Mouse (Mus musculus) liver, embryonic 16.5 days (tissue): ENCODE measurements at regions not wholly inside any gene's neighbourhood (a gene's known extent, or its start where the extent isn't known, plus 50 kb on each side); places are given as distances from the start of the nearest gene placed in this dataset.

Experiments used
- ATAC-seq: fragments of 200-750 bp; cut with Nextera tagmentation; 2 replicates; pipeline ENCODE4 v1.8.0; 2017; ENCODE audit warnings: low read depth, mild to moderate bottlenecking, moderate number of reproducible peaks, moderate library complexity
- H3K27ac ChIP-seq: fragments of 300-500 bp; sonication (generic); 2 replicates; pipeline ENCODE4 v1.5.1; 2014; ENCODE audit warnings: mild to moderate bottlenecking, low read length
- H3K27me3 ChIP-seq: fragments of 300-500 bp; sonication (generic); 2 replicates; pipeline ENCODE4 v1.6.1; 2014; ENCODE audit warnings: low read depth, low read length, mixed read lengths; ENCODE audit not compliant: control insufficient read depth, insufficient read depth
- H3K36me3 ChIP-seq: fragments of 300-500 bp; sonication (generic); 2 replicates; pipeline ENCODE4 v1.6.1; 2014; ENCODE audit warnings: mild to moderate bottlenecking; ENCODE audit not compliant: control insufficient read depth, insufficient read depth
- H3K4me1 ChIP-seq: fragments of 300-500 bp; sonication (generic); 2 replicates; pipeline ENCODE4 v1.6.1; 2014; ENCODE audit warnings: low read depth, low read length, mixed read lengths; ENCODE audit not compliant: control insufficient read depth
- H3K4me2 ChIP-seq: fragments of 300-500 bp; sonication (generic); 2 replicates; pipeline ENCODE4 v1.6.1; 2014; ENCODE audit warnings: low read depth, low read length, mixed read lengths
- H3K4me3 ChIP-seq: fragments of 300-500 bp; sonication (generic); 2 replicates; pipeline ENCODE4 v1.5.1; 2014; ENCODE audit warnings: low read depth, mild to moderate bottlenecking, low read length
- H3K9ac ChIP-seq: fragments of 300-500 bp; sonication (generic); 2 replicates; pipeline ENCODE4 v1.6.1; 2014; ENCODE audit warnings: low read depth, low read length
- H3K9me3 ChIP-seq: fragments of 300-500 bp; sonication (generic); replicated peaks from 2 replicates; pipeline ENCODE4 v1.6.1; 2016; ENCODE audit warnings: low read length; ENCODE audit not compliant: control insufficient read depth
- WGBS: fragments of 180-500 bp; shearing (Covaris S2); extraction: QIAGEN DNeasy Blood & Tissue Kit; methylation state at CpG from one replicate; pipeline ENCODE4 v1.1.7; 2014; ENCODE audit not compliant: insufficient replicate concordance; 5-methylcytosine and 5-hydroxymethylcytosine counted together

DNA sequence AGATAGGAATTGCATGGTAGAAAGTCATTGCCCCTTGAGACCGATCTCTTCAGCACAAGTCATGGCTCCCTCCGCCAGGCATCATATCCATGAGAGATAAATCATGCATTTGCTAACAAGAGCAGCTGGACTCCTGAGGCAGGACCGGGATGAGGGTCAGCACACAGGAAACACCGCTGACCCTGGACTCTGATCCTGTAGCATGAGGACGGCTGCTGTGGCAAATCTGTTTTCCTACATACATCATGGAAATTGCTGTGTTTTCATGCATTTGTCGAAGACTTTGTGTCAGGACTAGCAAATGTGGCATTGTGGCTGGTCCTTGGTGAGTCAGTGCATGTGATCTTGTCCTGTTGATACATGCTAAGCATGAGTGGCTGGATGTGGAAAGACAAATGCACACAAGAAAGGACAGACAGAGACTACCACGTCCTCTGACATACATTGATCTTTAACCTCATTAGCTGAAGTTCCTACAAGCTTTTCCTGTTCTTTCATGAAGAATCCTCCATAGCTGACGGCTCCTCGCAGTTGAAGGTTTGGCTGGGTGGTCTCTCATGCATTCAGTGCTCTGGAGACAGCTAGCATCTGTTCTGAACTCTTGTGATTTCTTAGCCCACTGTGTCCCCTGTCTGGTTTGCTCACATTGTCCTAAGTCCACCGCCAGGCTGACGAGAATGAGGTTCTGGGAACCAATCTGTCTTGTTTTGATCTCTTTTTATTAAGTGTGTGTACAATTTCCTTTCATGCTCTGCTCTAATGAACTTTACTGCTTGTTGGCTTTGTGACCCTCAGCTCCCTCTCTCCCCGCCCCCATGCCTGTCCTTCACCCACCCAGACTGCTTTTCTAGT lies 90.8 kb upstream of the Ednra start:
- Histone ChIP-seq H3K4me3 (no peak overlapping the region), H3K4me1 (no peaks in the 10 kb centered on the region), H3K4me2 (no peak overlapping the region), H3K9me3 (no peaks in the 10 kb centered on the region), H3K27me3 (no peaks in the 10 kb centered on the region), H3K27ac (no peak overlapping the region), H3K9ac (no peak overlapping the region), H3K36me3 (no peaks in the 10 kb centered on the region)
- ATAC-seq, result no peak
- 53% methylated on average over 12 of the region's 12 CpGs for WGBS

DNA sequence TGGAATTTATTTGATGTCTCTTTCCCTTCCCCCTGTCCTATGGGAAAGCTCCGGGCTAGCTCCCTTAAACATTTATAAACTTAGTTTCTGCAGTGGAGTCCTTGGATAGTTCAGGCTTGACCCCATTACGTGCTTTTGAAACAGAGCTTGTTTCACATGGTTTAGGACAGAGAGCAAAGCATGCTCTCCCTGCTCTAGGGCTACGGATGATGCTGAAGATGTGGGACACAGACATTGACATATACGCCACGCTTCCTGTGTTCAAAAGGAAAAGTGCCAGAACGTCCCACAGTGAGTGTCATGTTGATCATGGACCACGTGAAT lies 91.3 kb upstream of the Ednra start:
- Histone ChIP-seq H3K4me1 (no peaks in the 10 kb centered on the region), H3K27me3 (no peaks in the 10 kb centered on the region), H3K36me3 (no peaks in the 10 kb centered on the region), H3K27ac (no peak overlapping the region), H3K9ac (no peak overlapping the region), H3K4me3 (no peak overlapping the region), H3K9me3 (no peaks in the 10 kb centered on the region), H3K4me2 (no peak overlapping the region)
- 56% methylated on average over 7 of the region's 7 CpGs for WGBS
- no peak for ATAC-seq

DNA sequence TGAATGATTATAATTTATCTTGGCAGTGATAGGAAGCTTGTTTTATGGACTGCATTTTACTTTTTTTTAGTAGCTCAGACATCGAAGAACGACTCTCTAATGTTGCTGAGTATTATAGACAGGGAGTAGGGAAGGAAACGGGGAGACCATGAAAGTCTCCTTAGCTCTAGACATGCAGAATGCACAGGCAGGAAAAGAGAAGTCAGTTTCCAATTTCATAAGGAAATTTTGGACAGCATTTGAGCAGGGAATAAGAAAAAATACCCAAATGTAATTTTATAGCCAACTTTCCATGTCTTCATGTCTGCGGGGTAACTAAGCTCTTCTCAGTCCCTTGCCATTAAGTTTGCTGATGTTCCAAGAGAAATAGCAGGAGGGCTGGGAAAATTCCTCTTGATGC lies 92.0 kb upstream of the Ednra start:
- Histone ChIP-seq H3K4me1 (no peaks in the 10 kb centered on the region), H3K4me3 (no peak overlapping the region), H3K4me2 (no peak overlapping the region), H3K36me3 (no peaks in the 10 kb centered on the region), H3K9ac (no peak overlapping the region), H3K27ac (no peak overlapping the region), H3K27me3 (no peaks in the 10 kb centered on the region), H3K9me3 (no peaks in the 10 kb centered on the region)
- WGBS, result 70% methylated on average over 4 of the region's 4 CpGs
- ATAC-seq, result no peak

DNA sequence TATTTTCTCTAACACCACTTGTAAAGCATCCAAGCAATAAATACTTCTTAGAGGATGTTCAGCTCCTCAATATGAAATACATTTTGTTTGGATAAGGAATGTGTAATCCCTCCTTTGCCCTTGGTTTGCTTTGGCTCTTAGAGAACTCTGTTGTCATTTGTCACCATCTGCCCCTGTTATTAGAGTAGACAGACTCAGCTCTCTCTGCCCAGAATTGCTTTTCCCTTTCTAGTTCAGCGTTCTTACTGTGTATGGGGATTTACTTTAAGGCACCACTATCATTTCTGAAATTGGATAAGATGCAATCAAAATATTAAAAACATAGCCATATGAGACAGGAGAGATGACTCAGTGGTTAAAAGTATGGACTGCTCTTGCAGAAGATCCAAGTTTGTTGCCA lies 101.5 kb upstream of the Ednra start:
- Histone ChIP-seq H3K4me2 (no peak overlapping the region), H3K4me1 (no peaks in the 10 kb centered on the region), H3K9ac (no peak overlapping the region), H3K9me3 (no peaks in the 10 kb centered on the region), H3K27ac (no peak overlapping the region), H3K4me3 (no peak overlapping the region), H3K36me3 (no peaks in the 10 kb centered on the region), H3K27me3 (no peaks in the 10 kb centered on the region)
- 58% methylated on average over 1 of the region's 1 CpGs for WGBS
- no peak for ATAC-seq

DNA sequence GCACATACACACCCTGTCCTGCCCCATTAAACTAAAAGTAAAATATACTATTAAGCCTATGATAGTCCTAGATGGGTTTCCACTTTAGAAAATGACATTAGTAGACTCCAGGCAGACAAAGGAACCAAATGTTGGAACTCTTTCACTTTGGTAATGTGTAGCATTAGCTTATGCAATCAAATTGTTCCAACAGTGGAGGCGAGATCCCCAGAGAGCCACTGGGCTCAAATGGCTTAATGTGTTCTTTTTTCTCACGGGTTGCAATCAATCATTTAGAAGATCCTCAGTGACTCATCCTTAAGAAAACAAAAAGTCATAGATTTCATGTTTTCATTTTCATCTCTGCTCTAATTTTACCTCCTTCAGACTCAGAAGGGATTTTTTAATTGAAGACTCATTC lies 102.0 kb upstream of the Ednra start:
- no peak overlapping the region for H3K9ac ChIP-seq
- H3K9me3 ChIP-seq, result no peaks in the 10 kb centered on the region
- H3K27ac ChIP-seq, result no peak overlapping the region
- no peak for ATAC-seq
- no peak overlapping the region for H3K4me2 ChIP-seq
- no peaks in the 10 kb centered on the region for H3K36me3 ChIP-seq
- 31% methylated on average over 2 of the region's 2 CpGs for WGBS
- H3K27me3 ChIP-seq, result no peaks in the 10 kb centered on the region
- no peak overlapping the region for H3K4me3 ChIP-seq
- no peaks in the 10 kb centered on the region for H3K4me1 ChIP-seq

DNA sequence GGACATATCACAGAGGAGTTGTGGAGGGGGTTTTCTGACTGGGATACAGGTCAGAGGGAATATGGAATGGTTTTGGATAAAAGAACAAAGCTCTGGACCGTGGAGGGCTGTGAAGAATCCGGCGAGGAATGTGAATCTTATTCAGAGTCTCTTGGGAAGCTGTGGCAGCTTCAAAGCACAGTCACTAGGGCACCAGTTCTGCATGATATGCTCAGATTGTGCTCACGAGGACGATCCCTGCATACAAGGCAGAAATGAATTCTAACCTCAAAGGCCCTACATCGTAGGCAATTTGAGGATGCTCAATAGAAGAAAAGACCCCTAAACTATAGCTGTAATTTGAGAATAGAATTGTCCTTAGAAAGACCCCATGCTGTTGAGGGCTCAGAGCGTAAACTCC lies 103.8 kb upstream of the Ednra start:
- Histone ChIP-seq H3K4me2 (no peak overlapping the region), H3K9me3 (no peaks in the 10 kb centered on the region), H3K4me3 (no peak overlapping the region), H3K9ac (no peak overlapping the region), H3K36me3 (no peaks in the 10 kb centered on the region), H3K27me3 (no peaks in the 10 kb centered on the region), H3K4me1 (no peaks in the 10 kb centered on the region), H3K27ac (no peak overlapping the region)
- ATAC-seq, result no peak
- WGBS, result 51% methylated on average over 7 of the region's 7 CpGs

DNA sequence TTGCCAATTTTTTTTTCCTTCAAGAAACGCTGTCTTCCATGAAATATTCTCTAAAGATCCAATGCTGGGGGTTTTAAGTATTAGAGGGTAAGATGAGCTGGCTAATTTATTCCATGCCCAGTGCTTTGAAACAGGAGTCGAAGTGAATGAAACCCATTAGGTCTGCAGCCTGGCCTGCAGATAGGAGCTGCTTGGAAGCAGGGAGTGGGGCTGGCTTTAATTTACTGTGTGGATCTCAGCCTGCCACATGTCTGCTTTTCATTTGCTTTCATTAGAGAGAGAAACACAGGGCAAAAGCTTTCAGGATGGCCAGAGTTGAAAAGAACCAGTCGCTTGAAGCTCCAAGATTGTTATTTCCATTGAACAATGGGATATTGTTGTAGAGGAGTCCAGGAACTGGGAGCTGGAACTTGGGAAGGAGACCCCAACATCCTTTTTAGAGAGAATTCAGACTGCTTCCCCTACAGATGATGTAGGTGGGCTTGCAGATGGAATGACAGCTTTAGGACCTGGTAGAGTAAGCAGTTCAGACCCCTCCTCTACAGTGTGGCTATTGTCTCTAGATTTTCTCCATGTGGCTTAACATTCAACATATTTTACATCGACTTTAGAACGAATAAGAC lies 105.0 kb upstream of the Ednra start:
- H3K27me3 ChIP-seq, result no peaks in the 10 kb centered on the region
- no peaks in the 10 kb centered on the region for H3K36me3 ChIP-seq
- no peak for ATAC-seq
- H3K4me3 ChIP-seq, result no peak overlapping the region
- no peaks in the 10 kb centered on the region for H3K9me3 ChIP-seq
- H3K27ac ChIP-seq, result no peak overlapping the region
- no peak overlapping the region for H3K9ac ChIP-seq
- H3K4me2 ChIP-seq, result no peak overlapping the region
- H3K4me1 ChIP-seq, result no peaks in the 10 kb centered on the region
- WGBS, result 46% methylated on average over 5 of the region's 5 CpGs

DNA sequence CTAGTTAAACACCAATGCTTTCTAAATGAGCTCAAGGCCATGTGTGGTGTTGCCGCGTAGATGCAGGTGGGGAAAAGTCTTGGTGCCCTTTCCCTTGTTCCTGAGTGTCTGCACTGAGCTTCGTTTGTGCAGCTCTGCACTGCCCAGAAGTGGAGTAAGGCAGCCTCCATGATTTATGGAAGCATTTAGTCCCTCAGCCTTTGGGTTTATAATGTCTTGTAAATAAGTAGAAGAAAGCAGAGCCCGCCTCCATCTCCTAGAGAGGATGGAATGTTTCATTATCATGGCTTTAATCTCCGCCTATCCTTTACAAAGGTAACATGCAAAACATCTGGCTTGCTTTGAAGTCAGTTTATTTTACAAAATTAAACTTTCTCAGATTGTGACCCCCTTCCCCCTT lies 105.5 kb upstream of the Ednra start:
- Histone ChIP-seq H3K4me1 (no peaks in the 10 kb centered on the region), H3K9me3 (no peaks in the 10 kb centered on the region), H3K36me3 (no peaks in the 10 kb centered on the region), H3K27ac (no peak overlapping the region), H3K27me3 (no peaks in the 10 kb centered on the region), H3K9ac (no peak overlapping the region), H3K4me2 (no peak overlapping the region), H3K4me3 (no peak overlapping the region)
- ATAC-seq, result no peak
- 62% methylated on average over 5 of the region's 5 CpGs for WGBS

DNA sequence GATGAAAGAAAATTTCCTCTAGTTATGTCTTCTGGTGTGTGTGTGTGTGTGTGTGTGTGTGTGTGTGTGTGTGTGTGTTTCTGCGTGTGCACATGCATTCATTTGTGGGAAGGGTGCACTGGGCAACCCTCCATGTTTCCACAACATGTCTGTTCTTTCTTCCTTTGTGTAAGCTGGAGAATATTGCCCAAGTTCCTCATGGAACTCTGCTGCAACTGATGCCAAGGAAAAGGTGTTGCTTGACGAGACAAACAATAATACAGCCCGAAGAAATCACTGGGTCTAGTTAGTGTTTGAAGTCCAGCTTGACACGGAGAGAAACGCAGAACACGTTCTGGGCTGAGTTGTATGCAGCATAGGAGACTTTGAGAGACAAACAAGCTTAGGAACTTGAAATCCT lies 110.0 kb upstream of the Ednra start:
- no peaks in the 10 kb centered on the region for H3K27me3 ChIP-seq
- no peak overlapping the region for H3K4me2 ChIP-seq
- H3K9ac ChIP-seq, result no peak overlapping the region
- H3K27ac ChIP-seq, result no peak overlapping the region
- H3K4me1 ChIP-seq, result no peaks in the 10 kb centered on the region
- H3K4me3 ChIP-seq, result no peak overlapping the region
- H3K36me3 ChIP-seq, result no peaks in the 10 kb centered on the region
- ATAC-seq, result no peak
- WGBS, result 64% methylated on average over 6 of the region's 6 CpGs
- no peaks in the 10 kb centered on the region for H3K9me3 ChIP-seq
